Comparison of ENCODE assay signal across 8 mouse cellular contexts in genomic region chr1:167896234-167896633, GRCm38 (mm10).
DNase-seq lines count a peak whose midpoint lies in the region; ATAC-seq and TF ChIP-seq lines count a peak whose summit lies in the region.
"Had no signal": no experiment of that assay in that cellular context is flagged by ENCODE, and none has a peak within 500 bp of the region (broad histone marks: within the 10 kb centered on the region; RNA-seq: fewer than 3 reads in every experiment).

No protein-coding gene starts in this region.

- no peak overlapping the region for H3K4me2 ChIP-seq in CH12.LX (ENCODE audit: insufficient read depth, low read depth, poor library complexity, severe bottlenecking)
- no peak overlapping the region for H3K4me2 ChIP-seq in intestine, embryonic 16.5 days (ENCODE audit: low read depth, low read length)
- H3K4me2 ChIP-seq in limb, embryonic 11.5 days (ENCODE audit: low read depth, severe bottlenecking): no peak overlapping the region
- no peak overlapping the region for H3K4me2 ChIP-seq in neural tube, embryonic 13.5 days

- H3K27ac ChIP-seq in CH12.LX (ENCODE audit: insufficient read depth, low read depth): no peak overlapping the region
- H3K27ac ChIP-seq in embryonic facial prominence, embryonic 10.5 days (replicated peaks): no peak overlapping the region
- H3K27ac ChIP-seq in intestine, embryonic 16.5 days (ENCODE audit: low read length): no peak overlapping the region
- no peak overlapping the region for H3K27ac ChIP-seq in limb, embryonic 11.5 days (replicated peaks; ENCODE audit: low read depth, low read length)
- no peak overlapping the region for H3K27ac ChIP-seq in neural tube, embryonic 13.5 days (replicated peaks)
- H3K27ac ChIP-seq: macrophage had no signal

- 0 out of 2 replicates have a peak, but pooled peaks have one; percentile 40 for ATAC-seq in intestine, embryonic 16.5 days
- ATAC-seq in limb, embryonic 11.5 days (ENCODE audit: insufficient number of reproducible peaks, low FRiP score, low TSS enrichment, low read depth): no peak
- ATAC-seq in neural tube, embryonic 13.5 days (ENCODE audit: low read depth): peak; percentile 63; the same call in 1 of the 2 replicates
- no peak for ATAC-seq in activated CD4-positive, CD25-positive, alpha-beta regulatory T cell, adult 4 months

- DNase-seq in CH12.LX (ENCODE audit: extremely low read depth): peak; percentile 0
- peak; percentile 71 for DNase-seq in NIH3T3 (ENCODE audit: low read depth)
- DNase-seq in embryonic facial prominence, embryonic 10.5 days (ENCODE audit: low spot score): peak; percentile 57
- DNase-seq in limb, embryonic 11.5 days (ENCODE audit: low spot score): peak; percentile 70

- WGBS in embryonic facial prominence, embryonic 10.5 days: 35% methylated on average over 7 of the region's 7 CpGs
- 39% methylated on average over 7 of the region's 7 CpGs for WGBS in intestine, embryonic 16.5 days
- WGBS in limb, embryonic 11.5 days: 42% methylated on average over 7 of the region's 7 CpGs
- WGBS in neural tube, embryonic 13.5 days: 37% methylated on average over 7 of the region's 7 CpGs

- TF ChIP-seq EP300 in CH12.LX (IDR thresholded peaks at IDR 0.05; ENCODE audit: low read length): no peak

- H3K4me3 ChIP-seq in CH12.LX (replicated peaks in 1 of 3; ENCODE audit: low read depth in 2 of 3, low read length in 2 of 3, poor library complexity in 1 of 3): no peak overlapping the region
- no peak overlapping the region for H3K4me3 ChIP-seq in embryonic facial prominence, embryonic 10.5 days
- no peak overlapping the region for H3K4me3 ChIP-seq in intestine, embryonic 16.5 days (ENCODE audit: low read length)
- no peak overlapping the region for H3K4me3 ChIP-seq in limb, embryonic 11.5 days (ENCODE audit: low read depth, low read length)
- H3K4me3 ChIP-seq in neural tube, embryonic 13.5 days: no peak overlapping the region

- no peaks in the 10 kb centered on the region for H3K36me3 ChIP-seq in CH12.LX (replicated peaks in 1 of 2; ENCODE audit: control insufficient read depth in 1 of 2, insufficient read depth in 1 of 2, low read length in 1 of 2)
- no peaks in the 10 kb centered on the region for H3K36me3 ChIP-seq in embryonic facial prominence, embryonic 10.5 days (replicated peaks)
- H3K36me3 ChIP-seq in intestine, embryonic 16.5 days (ENCODE audit: control insufficient read depth, insufficient read depth, low read length): no peaks in the 10 kb centered on the region
- H3K36me3 ChIP-seq in limb, embryonic 11.5 days (ENCODE audit: control insufficient read depth, insufficient read depth, low read length): no peaks in the 10 kb centered on the region
- no peaks in the 10 kb centered on the region for H3K36me3 ChIP-seq in neural tube, embryonic 13.5 days

- no peaks in the 10 kb centered on the region for H3K79me2 ChIP-seq in CH12.LX (replicated peaks; ENCODE audit: control insufficient read depth, extremely low read depth, insufficient read depth, poor library complexity, severe bottlenecking)

- no peak overlapping the region for H3K9ac ChIP-seq in CH12.LX (ENCODE audit: insufficient read depth, low read depth)
- no peak overlapping the region for H3K9ac ChIP-seq in intestine, embryonic 16.5 days (ENCODE audit: low read depth, low read length)
- no peak overlapping the region for H3K9ac ChIP-seq in limb, embryonic 11.5 days (ENCODE audit: low read length)
- H3K9ac ChIP-seq in neural tube, embryonic 13.5 days: no peak overlapping the region

- peaks cover 84% of the 10 kb centered on the region for H3K9me3 ChIP-seq in CH12.LX (replicated peaks; ENCODE audit: low read length)
- H3K9me3 ChIP-seq in embryonic facial prominence, embryonic 10.5 days: no peaks in the 10 kb centered on the region
- H3K9me3 ChIP-seq in intestine, embryonic 16.5 days (ENCODE audit: control insufficient read depth, low read length): no peaks in the 10 kb centered on the region
- no peaks in the 10 kb centered on the region for H3K9me3 ChIP-seq in limb, embryonic 11.5 days (ENCODE audit: control insufficient read depth, low read length)
- H3K9me3 ChIP-seq in neural tube, embryonic 13.5 days: no peaks in the 10 kb centered on the region

- no peak for TF ChIP-seq CTCF in CH12.LX (conservative IDR thresholded peaks at IDR 0.05 in 1 of 2, IDR thresholded peaks at IDR 0.05 in 1 of 2; ENCODE audit: low read depth in 2 of 2, low read length in 2 of 2)

- no peak for TF ChIP-seq RAD21 in CH12.LX (IDR thresholded peaks at IDR 0.05; ENCODE audit: low read depth, low read length)

- in situ Hi-C loops in CH12.LX (cut with MboI; ENCODE audit: low pct_ligation_motif_present, low pct_unique_long_range_greater_than_20kb, low sequenced_read_pairs): no loop called here

- dilution Hi-C loops in CH12.LX (cut with MboI; ENCODE audit: extremely low pct_ligation_motif_present, extremely low pct_unique_long_range_greater_than_20kb, low sequenced_read_pairs): no loop called here

- no peaks in the 10 kb centered on the region for H3K27me3 ChIP-seq in CH12.LX (replicated peaks)
- H3K27me3 ChIP-seq in embryonic facial prominence, embryonic 10.5 days (replicated peaks; ENCODE audit: low read depth, poor library complexity, severe bottlenecking): 0 out of 2 replicates have a peak, but pooled peaks cover 4% of the 10 kb centered on the region
- H3K27me3 ChIP-seq in intestine, embryonic 16.5 days (replicated peaks; ENCODE audit: control insufficient read depth, insufficient read depth, low read length): no peaks in the 10 kb centered on the region
- H3K27me3 ChIP-seq in limb, embryonic 11.5 days (ENCODE audit: control insufficient read depth, insufficient read depth, low read length): no peaks in the 10 kb centered on the region
- no peaks in the 10 kb centered on the region for H3K27me3 ChIP-seq in neural tube, embryonic 13.5 days

- TF ChIP-seq POLR2A in CH12.LX (IDR thresholded peaks at IDR 0.05; ENCODE audit: low read depth, low read length): no peak

- H3K4me1 ChIP-seq in CH12.LX (ENCODE audit: control insufficient read depth in 1 of 2, insufficient read depth in 2 of 2): no peaks in the 10 kb centered on the region
- H3K4me1 ChIP-seq in embryonic facial prominence, embryonic 10.5 days: 0 out of 2 replicates have a peak, but pooled peaks cover 7% of the 10 kb centered on the region
- H3K4me1 ChIP-seq in intestine, embryonic 16.5 days (ENCODE audit: control insufficient read depth, insufficient read depth, low read length): no peaks in the 10 kb centered on the region
- H3K4me1 ChIP-seq in limb, embryonic 11.5 days (ENCODE audit: control insufficient read depth, insufficient read depth, low read length): no peaks in the 10 kb centered on the region
- no peaks in the 10 kb centered on the region for H3K4me1 ChIP-seq in neural tube, embryonic 13.5 days (replicated peaks)

TF ChIP-seq in CH12.LX, 34 proteins besides CTCF, POLR2A, EP300 and RAD21:
- TF ChIP-seq ZKSCAN1 (IDR thresholded peaks at IDR 0.05; ENCODE audit: borderline replicate concordance, low read depth, low read length): no peak
- TF ChIP-seq HCFC1 (IDR thresholded peaks at IDR 0.05; ENCODE audit: low read depth, low read length): no peak
- TF ChIP-seq E2F4 (IDR thresholded peaks at IDR 0.05; ENCODE audit: insufficient replicate concordance, low read depth, low read length): no peak
- no peak for TF ChIP-seq ZMIZ1 (IDR thresholded peaks at IDR 0.05; ENCODE audit: low read depth, low read length)
- TF ChIP-seq BHLHE40 (IDR thresholded peaks at IDR 0.05; ENCODE audit: low read depth, low read length): no peak
- no peak for TF ChIP-seq POLR2AphosphoS2 (IDR thresholded peaks at IDR 0.05; ENCODE audit: low read depth, low read length)
- TF ChIP-seq USF1 (IDR thresholded peaks at IDR 0.05; ENCODE audit: low read depth, low read length): no peak
- TF ChIP-seq UBTF (IDR thresholded peaks at IDR 0.05; ENCODE audit: low read depth, low read length): no peak
- TF ChIP-seq SIN3A (IDR thresholded peaks at IDR 0.05; ENCODE audit: low read length): no peak
- TF ChIP-seq IRF4 (IDR thresholded peaks at IDR 0.05; ENCODE audit: low read depth, low read length): no peak
- TF ChIP-seq KAT2A (IDR thresholded peaks at IDR 0.05; ENCODE audit: insufficient replicate concordance, low read length): no peak
- no peak for TF ChIP-seq CHD2 (IDR thresholded peaks at IDR 0.05; ENCODE audit: low read length)
- TF ChIP-seq ZC3H11A (IDR thresholded peaks at IDR 0.05; ENCODE audit: low read depth, low read length): no peak
- TF ChIP-seq SMC3 (IDR thresholded peaks at IDR 0.05; ENCODE audit: low read depth, low read length): no peak

Comparison
In these comparisons a context has a peak if more than half of its experiments do, and no peak if none do; other contexts are left out.
1. DNase-seq: peak in every context shown above with its lines; median percentile 71 in NIH3T3; 70 in limb, embryonic 11.5 days; 57 in embryonic facial prominence, embryonic 10.5 days; 0 in CH12.LX.
2. ATAC-seq: peak in intestine, embryonic 16.5 days (single experiment) and neural tube, embryonic 13.5 days (single experiment); none in limb, embryonic 11.5 days (single experiment) and activated CD4-positive, CD25-positive, alpha-beta regulatory T cell, adult 4 months (single experiment).